Mouse (Mus musculus) heart, postnatal 10 days (tissue): Measurements from ENCODE around the gene Rcn1. TPM values are rescaled to one million over a fixed set of nuclear protein-coding genes. Genes with fewer than 3 reads are reported as not detected.

Experiments
- DNase-seq, 2 experiments: peaks; one replicate each; pipeline ENCODE4 v3.0.0; 2021
- intact Hi-C: fragments of 180-260 bp; cut with DNase I; formaldehyde crosslinking; loops from one replicate; pipeline ENCODE4 v1.15.1; 2025
- total RNA-seq, 2 experiments: library from RNA; stranded (reverse); gene quantifications; 2 replicates each; pipeline ENCODE4 v1.2.3; 2021

Gene Rcn1
- total RNA-seq, 2 experiments from 2014 or later: 40.5 to 50.9 TPM

DNA sequence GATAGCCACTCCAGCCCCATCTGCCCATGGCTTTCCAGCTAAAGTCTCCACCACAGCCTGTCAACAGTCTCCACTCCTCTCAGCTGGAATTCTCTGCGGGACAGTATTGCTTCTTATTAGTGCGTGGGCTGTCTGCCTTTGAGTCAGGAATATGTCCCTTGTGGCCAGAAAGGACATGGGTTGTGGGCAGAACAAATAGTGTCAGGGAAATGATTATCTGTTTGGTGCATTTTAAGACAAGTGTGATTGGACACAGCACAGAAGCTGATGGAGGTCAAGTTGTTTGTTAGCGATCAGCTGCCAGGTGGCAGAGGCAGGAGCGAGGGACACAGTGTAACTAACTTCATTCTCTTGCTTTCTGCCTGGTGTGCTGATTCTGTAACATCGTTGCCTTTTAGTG lies 42.3 kb downstream of the Rcn1 start:
- peak; percentile 7 to 11 for DNase-seq
- intact Hi-C loops: no loop called here

DNA sequence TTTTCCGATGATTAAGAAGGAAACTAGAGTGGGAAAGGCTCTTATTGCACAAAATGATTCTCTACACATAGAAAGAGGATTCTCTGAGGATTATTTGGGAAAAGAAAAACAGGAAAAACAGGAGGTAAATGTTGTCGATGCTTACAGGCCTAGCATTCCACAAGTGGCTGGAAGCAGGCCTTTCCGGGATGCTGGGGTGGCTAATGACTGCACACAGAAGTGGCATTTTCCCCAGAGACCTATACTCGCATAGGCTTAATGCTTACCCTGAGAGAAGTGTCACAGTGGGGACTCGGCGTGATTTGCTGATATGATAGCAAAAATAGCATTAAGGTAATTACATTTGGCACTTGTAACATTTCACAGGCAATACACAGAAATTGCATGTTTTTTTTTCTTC lies 50.2 kb downstream of the Rcn1 start:
- intact Hi-C loops: no loop called here
- no peak for DNase-seq

DNA sequence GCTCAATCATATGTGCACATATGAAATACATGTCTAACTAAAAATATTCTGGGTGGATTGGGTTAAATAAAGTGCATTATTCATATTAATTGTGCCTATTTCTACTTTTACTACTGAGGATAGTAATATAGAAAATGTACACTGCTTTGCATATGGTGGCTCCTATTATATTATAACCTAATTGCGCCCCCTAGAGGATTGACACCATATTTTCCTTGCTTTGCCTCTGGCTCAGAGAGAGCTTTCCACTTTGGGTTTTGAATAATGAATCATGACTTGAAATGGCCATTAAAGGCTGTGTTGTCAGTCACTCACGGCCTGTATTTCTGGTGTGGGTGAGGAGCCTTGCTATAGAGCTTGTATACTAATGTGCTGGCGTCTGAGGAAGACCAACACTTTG lies 59.1 kb downstream of the Rcn1 start:
- no peak for DNase-seq
- intact Hi-C loops: loop anchor here (5.0 to 10.0 kb wide), 2 partner anchors 745 to 852 kb away; no protein-coding TSS in a partner anchor

DNA sequence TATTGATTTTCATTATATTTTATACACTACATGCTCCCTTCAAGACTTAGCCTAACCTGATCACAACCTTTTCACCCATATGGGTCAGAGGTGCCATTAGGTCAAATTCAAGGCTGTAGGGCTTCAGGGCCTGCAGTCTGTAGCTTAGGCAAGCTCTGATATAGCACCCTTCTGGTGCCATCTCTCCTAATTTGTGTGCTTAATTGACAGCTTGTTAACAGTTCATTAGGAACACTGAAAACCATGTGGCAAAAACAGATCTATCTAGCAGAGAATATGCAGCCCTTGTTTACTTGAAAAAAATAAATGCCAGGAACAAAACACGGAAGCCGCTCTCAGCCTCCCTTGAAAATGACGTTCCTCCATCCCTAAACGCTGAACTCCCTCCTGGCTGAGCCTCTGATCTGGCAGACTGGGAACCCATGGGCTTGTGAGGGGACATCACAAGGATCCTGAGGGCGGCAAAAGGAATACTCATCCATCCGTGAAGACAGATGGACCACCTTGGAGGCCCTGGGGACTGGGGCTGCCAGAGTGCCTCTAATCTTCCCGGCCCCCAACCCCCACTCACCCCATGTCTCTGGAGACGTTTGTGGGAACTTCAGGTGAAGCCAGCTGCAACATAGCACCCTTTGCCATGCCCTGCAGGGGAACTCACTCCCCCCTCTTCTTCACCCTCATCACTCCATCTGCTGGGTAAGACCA lies 61.8 kb downstream of the Rcn1 start:
- no peak for DNase-seq
- intact Hi-C loops: loop anchor here (5.0 to 10.0 kb wide), 2 partner anchors 747 to 855 kb away; no protein-coding TSS in a partner anchor

DNA sequence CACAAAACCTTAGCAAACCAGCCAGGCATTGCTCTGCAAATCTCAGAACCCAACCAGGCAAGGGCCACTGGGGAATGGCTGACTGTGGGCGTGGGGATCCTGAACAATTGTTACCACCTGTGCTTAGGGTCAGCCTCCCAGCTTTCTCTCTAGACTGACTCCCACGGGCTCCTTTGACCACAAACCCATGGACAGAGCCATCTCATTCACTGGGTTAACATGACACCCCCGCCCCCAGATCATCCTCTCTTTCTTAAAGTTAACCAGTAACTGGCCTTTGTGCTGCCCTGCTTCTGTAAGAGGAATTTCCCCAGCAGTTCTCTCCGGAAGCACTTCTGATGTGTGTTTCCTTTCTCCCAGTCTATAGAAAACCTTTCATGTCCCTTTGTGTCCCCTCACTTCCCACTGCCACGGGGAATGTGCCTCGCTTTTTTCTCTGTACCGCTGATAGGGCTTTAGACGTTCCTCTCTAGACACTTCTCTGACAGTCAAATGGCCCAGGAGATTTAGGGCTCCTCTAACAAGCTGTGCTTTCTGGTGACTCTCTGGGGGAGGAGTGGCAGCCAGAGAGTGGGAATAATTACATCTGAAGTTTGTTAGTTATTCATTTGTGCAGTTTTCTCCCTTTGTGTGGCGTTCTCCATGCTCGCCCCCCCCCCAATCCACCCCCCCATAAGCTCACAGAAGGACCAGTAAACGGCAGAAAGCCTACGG lies 62.6 kb downstream of the Rcn1 start:
- no peak for DNase-seq
- intact Hi-C loops: loop anchor here (5.0 to 10.0 kb wide), 2 partner anchors 748 to 856 kb away; no protein-coding TSS in a partner anchor

Other genes starting within 250 kb of the Rcn1 start
- 1 to 10 TPM in 1 of 2 experiments, under 1 TPM in 1; 0.98 to 1.1 TPM for gene Them7, start 175.0 kb downstream of the Rcn1 start, total RNA-seq